Mouse (Mus musculus) heart, embryonic 16.5 days (tissue): ENCODE measurements around the gene Egfem1. TPM values are rescaled to one million over a fixed set of nuclear protein-coding genes. Genes with fewer than 3 reads are reported as not detected.

Experiments
- ATAC-seq: fragments of 200-750 bp; cut with Nextera tagmentation; replicated peaks from 2 replicates; pipeline ENCODE4 v1.8.0; 2017; ENCODE audit warnings: moderate number of reproducible peaks; ENCODE audit not compliant: insufficient read depth, low FRiP score; ENCODE audit errors: extremely low read depth
- H3K27ac ChIP-seq: fragments of 300-500 bp; sonication (generic); 2 replicates; pipeline ENCODE4 v1.5.1; 2014; ENCODE audit warnings: mild to moderate bottlenecking, low read length, control low read depth, moderate library complexity
- H3K27me3 ChIP-seq: fragments of 300-500 bp; sonication (generic); 2 replicates; pipeline ENCODE4 v1.6.1; 2014; ENCODE audit warnings: low read length, mixed read lengths; ENCODE audit not compliant: control insufficient read depth, insufficient read depth
- H3K36me3 ChIP-seq: fragments of 300-500 bp; sonication (generic); 2 replicates; pipeline ENCODE4 v1.6.1; 2014; ENCODE audit not compliant: control insufficient read depth, insufficient read depth
- H3K4me1 ChIP-seq: fragments of 300-500 bp; sonication (generic); 2 replicates; pipeline ENCODE4 v1.6.1; 2014; ENCODE audit warnings: low read length, mixed read lengths; ENCODE audit not compliant: control insufficient read depth, insufficient read depth
- H3K4me2 ChIP-seq: fragments of 300-500 bp; sonication (generic); 2 replicates; pipeline ENCODE4 v1.6.1; 2014; ENCODE audit warnings: low read depth, mild to moderate bottlenecking, control low read depth, low read length
- H3K4me3 ChIP-seq: fragments of 300-500 bp; sonication (generic); 2 replicates; pipeline ENCODE4 v1.5.1; 2014; ENCODE audit warnings: mild to moderate bottlenecking, control low read depth, low read length
- H3K9ac ChIP-seq: fragments of 300-500 bp; sonication (generic); 2 replicates; pipeline ENCODE4 v1.6.1; 2014; ENCODE audit warnings: low read length, control low read depth
- H3K9me3 ChIP-seq: fragments of 300-500 bp; sonication (generic); replicated peaks from 2 replicates; pipeline ENCODE4 v1.6.1; 2016; ENCODE audit warnings: low read length; ENCODE audit not compliant: control insufficient read depth
- WGBS: fragments of 180-500 bp; shearing (Covaris S2); extraction: QIAGEN DNeasy Blood & Tissue Kit; methylation state at CpG from one replicate; pipeline ENCODE4 v1.1.7; 2014; 5-methylcytosine and 5-hydroxymethylcytosine counted together
- polyA plus RNA-seq: library from polyadenylated mRNA; unstranded; fragments of >200 nt; fragmentation: Nextera tagmentation; extraction: Ambion mirVana; gene quantifications from 2 replicates; pipeline ENCODE4 v1.2.1, GENCODE M21; 2015

The Egfem1 gene
- polyA plus RNA-seq, 1 experiment from 2014 or later, result 0.95 TPM

DNA sequence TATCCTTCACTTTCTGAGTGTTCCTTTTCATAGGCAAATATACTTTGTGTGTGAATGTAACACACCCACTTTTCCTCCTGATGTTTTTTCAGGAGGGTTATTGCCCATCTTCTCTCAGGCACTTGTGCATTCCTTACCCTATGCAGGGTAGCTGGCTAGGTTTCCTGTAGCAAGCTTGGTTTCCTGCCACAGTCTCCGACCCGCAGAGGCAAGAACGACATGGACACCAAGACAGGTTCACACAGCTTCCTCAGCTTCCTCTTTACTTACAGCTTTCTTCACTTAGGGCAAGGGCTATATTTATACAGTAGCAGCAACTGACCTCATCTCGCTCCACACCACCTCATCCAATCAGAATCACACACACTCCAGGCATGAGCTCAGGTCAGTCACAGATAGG, 10.5 kb upstream of the Egfem1 start:
- H3K9ac ChIP-seq, result no peak overlapping the region

DNA sequence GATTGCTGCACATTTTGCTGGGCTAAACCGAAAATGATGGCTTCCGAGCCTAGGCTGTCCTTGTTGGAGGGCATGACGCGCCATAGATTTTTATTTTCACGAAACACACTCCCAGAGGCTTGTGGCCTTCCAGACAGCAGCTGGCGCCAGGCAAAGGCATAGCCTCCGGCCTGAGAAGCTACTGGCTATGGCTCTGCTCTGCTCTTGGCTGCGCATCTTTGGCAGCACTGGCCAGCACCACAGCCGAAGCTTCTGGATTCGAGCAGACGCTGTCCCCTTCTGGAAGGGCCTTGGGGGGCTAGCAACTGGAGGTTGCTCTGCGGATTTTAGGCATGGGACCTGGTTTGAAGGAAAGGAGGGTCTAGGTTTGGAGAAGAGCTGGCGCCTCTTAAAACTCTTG, 306 bp upstream of the Egfem1 start:
- Histone ChIP-seq H3K9ac (no peak overlapping the region), H3K27me3 (peaks cover 48% of the 10 kb centered on the region), H3K36me3 (no peaks in the 10 kb centered on the region), H3K9me3 (no peaks in the 10 kb centered on the region), H3K4me2 (peak overlapping the region; percentile 88), H3K4me1 (peaks cover 6% of the 10 kb centered on the region; the same call in 1 of the 2 replicates), H3K4me3 (peak overlapping the region; percentile 11; the same call in 1 of the 2 replicates), H3K27ac (no peak overlapping the region)
- no peak for ATAC-seq
- WGBS, result 24% methylated on average over 13 of the region's 13 CpGs

More for the DNA sequence above, 10.5 kb upstream of the Egfem1 start:
- Histone ChIP-seq H3K4me2 (no peak overlapping the region), H3K9me3 (no peaks in the 10 kb centered on the region), H3K36me3 (no peaks in the 10 kb centered on the region), H3K27me3 (no peaks in the 10 kb centered on the region), H3K4me1 (no peaks in the 10 kb centered on the region; the same call in 1 of the 2 replicates), H3K4me3 (no peak overlapping the region), H3K27ac (no peak overlapping the region)
- 73% methylated on average over 4 of the region's 4 CpGs for WGBS
- no peak for ATAC-seq

DNA sequence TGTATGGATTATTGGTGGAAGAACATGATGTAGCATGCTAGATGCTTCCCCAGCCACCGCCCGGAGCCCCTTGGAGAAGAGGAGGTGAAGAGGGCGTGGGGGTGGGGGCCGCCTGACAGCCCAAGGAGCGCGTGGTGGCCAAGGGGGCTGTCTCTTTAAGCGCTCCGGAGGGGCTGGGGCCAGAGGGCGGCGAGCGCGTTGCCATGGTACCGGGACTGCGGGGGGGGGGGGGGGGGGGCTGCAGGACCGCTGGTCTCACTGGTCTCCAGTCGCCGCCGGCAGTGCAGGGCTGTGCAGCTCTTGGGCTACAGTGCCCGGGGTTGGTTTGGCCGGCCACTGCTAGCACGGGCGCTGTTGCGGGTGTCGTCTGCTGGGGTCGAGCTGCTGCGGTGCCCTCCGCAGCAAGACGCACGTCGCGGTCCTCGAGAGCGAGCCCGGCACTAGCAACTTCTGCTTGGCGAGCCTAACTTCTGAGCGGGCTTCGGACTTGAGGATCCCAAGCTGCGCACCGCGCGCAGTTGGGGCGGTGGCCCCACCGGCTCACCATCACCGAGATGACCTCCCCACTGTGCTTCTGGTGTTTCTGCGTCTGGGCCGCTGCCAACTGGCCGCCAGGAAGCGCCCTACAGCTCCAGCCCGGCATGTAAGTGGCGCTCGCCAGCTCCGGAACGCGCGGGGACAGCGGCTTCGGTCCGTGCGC, 623 bp downstream of the Egfem1 start:
- ATAC-seq, result peak; percentile 49

DNA sequence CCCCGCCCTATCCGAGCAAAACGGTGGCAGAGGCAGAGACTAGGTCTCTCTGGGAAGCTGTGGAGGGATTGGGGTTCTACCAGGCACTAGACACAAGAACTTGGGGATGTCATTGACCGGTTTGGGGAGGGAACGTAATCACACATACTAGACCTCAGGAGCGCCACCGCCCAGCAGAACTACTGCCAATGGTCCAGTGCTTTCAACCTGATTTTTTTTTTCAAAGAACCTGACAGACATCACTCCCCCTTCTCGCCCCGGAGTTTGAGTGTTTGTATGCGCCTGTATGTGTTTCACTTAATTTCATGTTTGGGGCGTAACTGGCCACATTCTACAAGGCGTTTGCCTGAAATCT, 1.1 kb downstream of the Egfem1 start:
- Histone ChIP-seq H3K27ac (no peak overlapping the region), H3K4me2 (peak overlapping the region; percentile 88), H3K4me1 (peaks cover 6% of the 10 kb centered on the region; the same call in 1 of the 2 replicates), H3K9ac (peak overlapping the region; percentile 38; the same call in 1 of the 2 replicates), H3K9me3 (no peaks in the 10 kb centered on the region), H3K4me3 (peak overlapping the region; percentile 59), H3K36me3 (no peaks in the 10 kb centered on the region), H3K27me3 (peaks cover 48% of the 10 kb centered on the region)
- 7% methylated on average over 12 of the region's 12 CpGs for WGBS
- no peak for ATAC-seq

More for the DNA sequence above, 623 bp downstream of the Egfem1 start:
- WGBS, result under 1% methylated on average over 51 of the region's 59 CpGs
- Histone ChIP-seq H3K27ac (no peak overlapping the region), H3K4me1 (peaks cover 6% of the 10 kb centered on the region; the same call in 1 of the 2 replicates), H3K4me2 (peak overlapping the region; percentile 88), H3K9ac (peak overlapping the region; percentile 38; the same call in 1 of the 2 replicates), H3K9me3 (no peaks in the 10 kb centered on the region), H3K27me3 (peaks cover 48% of the 10 kb centered on the region), H3K4me3 (peak overlapping the region; percentile 59), H3K36me3 (no peaks in the 10 kb centered on the region)

DNA sequence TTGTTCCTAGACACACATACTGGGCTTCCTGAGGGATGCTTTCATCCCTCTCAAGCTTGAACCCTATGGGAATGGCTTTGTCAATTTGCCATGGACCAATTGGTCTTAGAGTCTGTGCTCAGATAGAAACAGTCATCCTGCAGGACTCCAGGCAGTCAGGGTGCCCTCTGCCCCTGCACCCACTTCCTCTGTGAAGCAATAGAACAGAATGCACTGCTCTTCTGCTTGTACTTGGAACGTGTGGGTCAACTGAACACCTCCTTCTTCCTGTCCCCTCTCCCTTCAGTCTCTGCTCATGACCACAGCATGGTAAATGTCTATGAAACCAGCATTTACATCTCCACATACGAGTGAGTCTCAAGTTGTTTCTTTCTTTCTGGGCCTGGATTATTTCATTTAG, 16.6 kb downstream of the Egfem1 start:
- WGBS, result 39% methylated on average over 2 of the region's 2 CpGs
- no peak overlapping the region for H3K4me2 ChIP-seq
- H3K27ac ChIP-seq, result no peak overlapping the region
- H3K4me1 ChIP-seq, result no peaks in the 10 kb centered on the region
- ATAC-seq, result no peak
- H3K9ac ChIP-seq, result no peak overlapping the region
- H3K36me3 ChIP-seq, result no peaks in the 10 kb centered on the region
- no peak overlapping the region for H3K4me3 ChIP-seq
- no peaks in the 10 kb centered on the region for H3K27me3 ChIP-seq
- H3K9me3 ChIP-seq, result no peaks in the 10 kb centered on the region

DNA sequence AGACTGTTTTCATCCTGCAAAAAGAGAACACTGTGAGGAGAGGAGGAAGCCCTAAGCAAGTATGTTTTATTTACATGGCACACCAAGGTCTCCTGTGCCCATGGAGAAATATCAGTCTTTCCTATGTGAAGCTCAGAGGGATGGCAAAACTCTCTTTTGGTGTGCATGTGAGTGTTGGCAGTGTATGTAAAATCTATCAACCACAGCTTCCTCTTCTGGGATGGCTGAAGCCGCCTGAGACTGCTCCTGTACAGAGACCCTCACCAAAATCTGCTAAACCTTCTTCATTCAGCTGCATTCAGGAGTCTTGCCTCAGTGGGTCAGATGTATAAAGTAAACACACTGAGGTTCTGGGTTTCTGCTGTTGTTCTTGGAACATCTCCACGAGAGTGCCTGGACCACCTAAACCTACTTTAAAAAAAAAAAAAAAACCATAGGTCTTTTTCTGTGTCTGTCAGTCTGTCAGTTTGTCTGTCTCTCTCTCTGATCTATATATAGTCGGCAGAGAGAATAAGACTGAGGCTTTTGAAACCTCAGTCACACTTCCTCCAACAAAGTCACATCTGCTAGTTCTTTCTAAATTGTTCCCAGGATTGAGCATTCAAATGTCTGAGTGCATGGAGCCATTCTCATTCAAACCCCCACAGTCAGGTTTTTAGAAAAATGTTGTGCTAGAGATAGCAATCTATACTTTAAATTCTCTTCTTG, 24.3 kb downstream of the Egfem1 start:
- WGBS, result 69% methylated on average over 3 of the region's 3 CpGs

DNA sequence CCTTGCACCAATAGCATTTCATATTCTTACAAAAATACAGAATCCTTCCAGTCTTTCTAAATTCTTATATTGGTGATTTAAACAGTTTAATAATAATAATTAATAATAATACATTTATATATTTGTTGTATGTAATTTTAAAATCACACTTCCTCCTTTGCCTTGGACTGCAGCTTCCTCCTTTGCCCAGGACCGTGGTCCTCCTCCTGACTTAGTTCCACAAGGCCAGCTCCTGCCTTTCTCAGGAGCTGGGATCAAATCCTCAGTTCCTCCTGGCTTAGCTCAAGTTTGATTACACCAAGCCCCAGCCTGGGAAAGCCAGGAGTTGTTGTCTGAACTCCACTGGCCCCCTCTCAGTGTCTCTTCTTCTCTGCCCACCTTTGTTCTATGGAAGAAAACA, 25.3 kb downstream of the Egfem1 start:
- Histone ChIP-seq H3K27ac (no peak overlapping the region), H3K4me3 (no peak overlapping the region), H3K4me2 (no peak overlapping the region), H3K4me1 (no peaks in the 10 kb centered on the region), H3K9me3 (no peaks in the 10 kb centered on the region), H3K9ac (no peak overlapping the region), H3K27me3 (no peaks in the 10 kb centered on the region), H3K36me3 (no peaks in the 10 kb centered on the region)
- no peak for ATAC-seq
- 43% methylated on average over 1 of the region's 1 CpGs for WGBS

More for the DNA sequence above, 24.3 kb downstream of the Egfem1 start:
- Histone ChIP-seq H3K9ac (no peak overlapping the region), H3K9me3 (no peaks in the 10 kb centered on the region), H3K4me2 (no peak overlapping the region), H3K4me3 (no peak overlapping the region), H3K27ac (no peak overlapping the region), H3K4me1 (no peaks in the 10 kb centered on the region), H3K27me3 (no peaks in the 10 kb centered on the region), H3K36me3 (no peaks in the 10 kb centered on the region)
- no peak for ATAC-seq

DNA sequence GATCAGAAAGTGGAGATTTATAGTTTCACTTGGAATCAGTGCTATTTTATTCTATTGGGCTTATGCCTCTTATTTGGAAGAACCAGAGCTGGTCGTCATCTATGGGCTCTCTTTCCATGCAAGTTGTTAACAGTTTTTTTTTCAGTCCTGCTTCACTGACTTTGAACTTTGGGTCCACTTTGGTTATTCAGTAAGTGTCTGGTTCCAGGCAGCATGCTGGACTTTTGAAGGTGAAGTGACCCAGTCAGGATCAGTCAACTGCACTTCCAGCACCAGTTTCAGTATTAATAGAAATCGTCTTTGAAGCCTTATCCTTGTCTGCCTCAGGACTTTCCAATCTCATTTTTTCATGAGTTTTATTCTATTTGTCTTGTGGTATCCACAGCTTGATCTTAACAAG, 28.5 kb downstream of the Egfem1 start:
- WGBS, result 72% methylated on average over 2 of the region's 2 CpGs
- H3K4me3 ChIP-seq, result no peak overlapping the region
- no peak overlapping the region for H3K4me2 ChIP-seq
- no peaks in the 10 kb centered on the region for H3K4me1 ChIP-seq
- no peak overlapping the region for H3K27ac ChIP-seq
- H3K9me3 ChIP-seq, result no peaks in the 10 kb centered on the region
- no peaks in the 10 kb centered on the region for H3K27me3 ChIP-seq
- no peaks in the 10 kb centered on the region for H3K36me3 ChIP-seq
- no peak overlapping the region for H3K9ac ChIP-seq
- ATAC-seq, result no peak

DNA sequence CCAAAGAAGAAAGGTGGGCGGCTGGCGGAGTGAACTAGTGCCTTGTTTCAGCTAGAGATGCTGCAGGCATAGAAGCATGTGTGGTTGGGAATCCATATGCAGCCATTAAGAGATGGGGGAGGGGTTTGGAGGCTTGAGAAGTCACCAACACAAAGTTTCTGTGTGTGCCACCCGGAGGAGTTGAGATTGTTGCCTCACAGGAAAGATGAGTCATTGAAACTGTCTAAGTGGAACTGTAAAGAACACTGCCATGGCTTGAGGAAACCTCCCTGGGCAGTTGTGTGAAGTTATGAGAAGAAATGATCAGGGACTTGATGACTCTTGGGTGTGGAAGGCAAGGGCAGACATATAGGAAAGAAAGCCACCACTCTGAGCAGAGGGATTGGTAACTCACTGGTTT, 32.7 kb downstream of the Egfem1 start:
- Histone ChIP-seq H3K36me3 (no peaks in the 10 kb centered on the region), H3K4me2 (no peak overlapping the region), H3K27me3 (no peaks in the 10 kb centered on the region), H3K9me3 (no peaks in the 10 kb centered on the region), H3K4me1 (no peaks in the 10 kb centered on the region), H3K27ac (no peak overlapping the region), H3K9ac (no peak overlapping the region), H3K4me3 (no peak overlapping the region)
- ATAC-seq, result no peak
- 73% methylated on average over 3 of the region's 3 CpGs for WGBS
